Mouse (Mus musculus) thymus, adult 2 months (tissue): Measurements from ENCODE around the gene Pde11a. TPM values are rescaled to one million over a fixed set of nuclear protein-coding genes. Genes with fewer than 3 reads are reported as not detected.

Source experiments
- DNase-seq: peaks from one replicate; pipeline ENCODE4 v3.0.0; 2021
- H3K27ac ChIP-seq: fragments of 200-500 bp; 2 replicates; pipeline ENCODE4 v1.5.1; 2012; ENCODE audit warnings: low read length, control low read depth; ENCODE audit not compliant: control insufficient read depth, insufficient read depth
- H3K27me3 ChIP-seq: fragments of 200-500 bp; 2 replicates; pipeline ENCODE4 v1.6.1; 2012; ENCODE audit warnings: mild to moderate bottlenecking, low read length, moderate library complexity, mixed read lengths; ENCODE audit not compliant: control insufficient read depth, insufficient read depth
- H3K36me3 ChIP-seq: fragments of 200-500 bp; 2 replicates; pipeline ENCODE4 v1.6.1; 2012; ENCODE audit warnings: mild to moderate bottlenecking, low read length, moderate library complexity; ENCODE audit not compliant: control insufficient read depth, insufficient read depth
- H3K4me1 ChIP-seq: fragments of 200-500 bp; replicated peaks from 2 replicates; pipeline ENCODE4 v1.6.1; 2012; ENCODE audit warnings: low read length; ENCODE audit not compliant: control insufficient read depth, insufficient read depth
- H3K4me3 ChIP-seq: fragments of 200-500 bp; 2 replicates; pipeline ENCODE4 v1.5.1; 2012; ENCODE audit warnings: mild to moderate bottlenecking, low read length, control low read depth, moderate library complexity; ENCODE audit not compliant: control insufficient read depth, insufficient read depth
- CTCF ChIP-seq: fragments of 200-500 bp; IDR thresholded peaks from 2 replicates; pipeline ENCODE4 v1.5.1; 2012; ENCODE audit warnings: mild to moderate bottlenecking, control low read depth, low read length, moderate library complexity, borderline replicate concordance; ENCODE audit not compliant: control insufficient read depth, poor library complexity, insufficient read depth; ENCODE audit errors: extremely low read depth
- POLR2A ChIP-seq: fragments of 200-500 bp; IDR thresholded peaks from 2 replicates; pipeline ENCODE4 v1.6.1; 2012; ENCODE audit warnings: mild to moderate bottlenecking, low read length, control low read depth, moderate library complexity; ENCODE audit not compliant: control insufficient read depth, poor library complexity, insufficient read depth; ENCODE audit errors: extremely low read depth
- WGBS: fragments of 180-500 bp; shearing (Covaris S2); methylation state at CpG from one replicate; pipeline ENCODE4 v1.1.7; 2018; 5-methylcytosine and 5-hydroxymethylcytosine counted together
- polyA plus RNA-seq: library from polyadenylated mRNA; depleted of rRNA; stranded (reverse); fragments of >200 nt; gene quantifications from 2 replicates; pipeline ENCODE4 v1.2.3, GENCODE M21; 2012

The Pde11a gene
- polyA plus RNA-seq, 1 experiment, result 1.7 TPM

DNA sequence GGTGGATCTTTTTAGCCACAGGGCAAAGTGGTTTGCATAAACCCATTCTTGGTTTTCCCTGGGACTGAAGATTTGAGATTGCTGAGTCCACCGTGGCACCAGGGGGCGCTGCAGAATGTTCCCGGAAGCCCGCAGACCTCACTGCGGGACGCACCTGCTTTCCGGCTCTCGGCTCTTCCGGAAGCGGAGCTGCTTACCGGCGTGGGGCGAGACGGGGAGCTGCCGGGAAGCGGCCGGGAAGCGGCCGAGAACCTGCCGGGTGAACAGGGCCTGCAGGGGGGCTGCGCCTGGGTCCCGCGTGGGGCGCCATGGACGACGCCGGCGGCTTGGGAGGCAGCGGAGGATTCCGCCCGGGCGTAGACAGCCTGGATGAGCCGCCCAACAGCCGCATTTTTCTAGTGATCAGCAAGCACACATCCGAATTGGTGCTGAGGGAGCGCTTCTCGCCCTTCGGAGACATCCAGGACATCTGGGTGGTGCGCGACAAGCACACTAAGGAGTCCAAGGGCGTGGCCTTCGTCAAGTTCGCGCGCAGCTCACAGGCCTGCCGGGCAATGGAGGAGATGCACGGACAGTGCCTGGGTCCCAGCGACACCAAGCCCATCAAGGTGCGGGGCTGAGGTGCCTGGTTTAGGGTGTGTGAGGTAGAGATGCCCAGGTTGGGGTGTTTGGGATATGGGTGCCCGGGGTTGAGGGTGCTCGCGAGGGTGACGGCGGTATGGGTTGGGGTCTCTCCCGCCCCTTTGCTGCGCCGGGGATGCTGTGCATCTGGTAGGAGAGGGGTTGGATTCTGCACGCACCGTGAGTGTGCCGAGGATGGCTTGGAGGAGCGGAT, 31.5 kb upstream of the Pde11a start, which contains the start of gene Rbm45:
TSS of gene Rbm45 (plus strand) at position 164 of the 835 bp plus-strand sequence.
- no peaks in the 10 kb centered on the region for H3K27me3 ChIP-seq
- WGBS, result under 1% methylated on average over 61 of the region's 61 CpGs
- H3K4me3 ChIP-seq, result peak within 1 kb of the TSS; percentile 95
- H3K36me3 ChIP-seq, result peaks cover 23% of the 10 kb centered on the region
- TF ChIP-seq POLR2A (peak; percentile 65; the same call in 1 of the 2 replicates), CTCF (peak; percentile 87; the same call in 1 of the 2 replicates)
- 0 out of 2 replicates have a peak within 1 kb of the TSS, but pooled peaks have one; percentile 14 for H3K27ac ChIP-seq
- DNase-seq, result peak; percentile 90
- peaks cover 6% of the 10 kb centered on the region for H3K4me1 ChIP-seq

DNA sequence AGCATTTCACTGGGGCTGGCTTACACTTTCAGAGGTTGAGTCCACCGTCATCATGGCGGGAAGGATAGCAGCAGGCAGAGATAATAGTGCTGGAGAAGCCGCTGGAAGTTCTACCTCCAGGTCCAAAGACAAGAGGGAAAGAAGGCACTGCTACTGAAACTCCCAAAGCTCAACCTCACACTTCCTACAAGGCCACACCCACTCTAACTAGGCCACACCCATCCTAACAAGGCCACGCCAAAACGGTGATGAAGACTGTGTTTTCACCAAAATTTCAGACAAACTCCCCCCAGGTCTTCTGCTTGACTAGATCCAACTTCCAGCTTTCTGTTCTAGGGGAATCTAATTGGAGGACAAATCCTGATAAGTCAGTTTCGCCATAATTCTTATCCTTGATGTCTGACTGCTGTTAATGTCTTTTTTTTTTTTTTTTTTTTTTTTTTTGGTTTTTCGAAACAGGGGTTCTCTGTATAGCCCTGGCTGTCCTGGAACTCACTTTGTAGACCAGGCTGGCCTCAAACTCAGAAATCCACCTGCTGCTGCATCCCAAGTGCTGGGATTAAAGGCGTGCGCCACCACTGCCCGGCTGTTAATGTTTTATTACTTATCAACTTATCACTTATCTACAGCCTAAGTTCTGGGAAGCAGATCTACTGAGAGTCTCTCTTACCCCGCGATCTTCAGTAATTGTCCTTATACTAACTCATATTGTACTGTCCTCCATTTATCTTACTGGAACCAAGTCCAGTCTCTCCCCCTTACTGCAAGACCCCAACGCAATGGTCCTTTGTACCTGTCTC, 30.5 kb upstream of the Pde11a start:
- DNase-seq, result no peak
- WGBS, result 81% methylated on average over 13 of the region's 13 CpGs
- H3K36me3 ChIP-seq, result peaks cover 19% of the 10 kb centered on the region
- no peak overlapping the region for H3K27ac ChIP-seq
- H3K4me3 ChIP-seq, result no peak overlapping the region
- H3K4me1 ChIP-seq, result peaks cover 6% of the 10 kb centered on the region
- TF ChIP-seq POLR2A (no peak), CTCF (no peak)
- H3K27me3 ChIP-seq, result no peaks in the 10 kb centered on the region

GRCm38 (mm10) chr2:76367188-76367922, 28.8 kb upstream of the Pde11a start:
- 18% methylated on average over 9 of the region's 9 CpGs for WGBS
- peak; percentile 82 for DNase-seq
- no peak for TF ChIP-seq POLR2A
- TF ChIP-seq CTCF, result no peak

GRCm38 (mm10) chr2:76365811-76366210, 27.2 kb upstream of the Pde11a start:
- H3K4me3 ChIP-seq, result no peak overlapping the region
- 0 out of 2 replicates have a peak, but pooled peaks cover 3% of the 10 kb centered on the region for H3K4me1 ChIP-seq
- no peaks in the 10 kb centered on the region for H3K27me3 ChIP-seq
- H3K36me3 ChIP-seq, result no peaks in the 10 kb centered on the region
- no peak for TF ChIP-seq POLR2A
- DNase-seq, result no peak
- no peak overlapping the region for H3K27ac ChIP-seq
- 80% methylated on average over 4 of the region's 4 CpGs for WGBS

More at GRCm38 (mm10) chr2:76367188-76367922, 28.8 kb upstream of the Pde11a start:
- H3K27ac ChIP-seq, result no peak overlapping the region
- no peak overlapping the region for H3K4me3 ChIP-seq
- H3K27me3 ChIP-seq, result no peaks in the 10 kb centered on the region
- H3K36me3 ChIP-seq, result peaks cover 8% of the 10 kb centered on the region
- H3K4me1 ChIP-seq, result peaks cover 6% of the 10 kb centered on the region

- no peaks in the 10 kb centered on the region for H3K27me3 ChIP-seq
- 71% methylated on average over 2 of the region's 2 CpGs for WGBS
- H3K27ac ChIP-seq, result no peak overlapping the region
- DNase-seq, result no peak
- no peak for TF ChIP-seq POLR2A
- no peak for TF ChIP-seq CTCF
- no peaks in the 10 kb centered on the region for H3K36me3 ChIP-seq
- no peak overlapping the region for H3K4me3 ChIP-seq
- H3K4me1 ChIP-seq, result no peaks in the 10 kb centered on the region
These were observed 23.5 kb upstream of the Pde11a start for GRCm38 (mm10) chr2:76362111-76362510.

DNA sequence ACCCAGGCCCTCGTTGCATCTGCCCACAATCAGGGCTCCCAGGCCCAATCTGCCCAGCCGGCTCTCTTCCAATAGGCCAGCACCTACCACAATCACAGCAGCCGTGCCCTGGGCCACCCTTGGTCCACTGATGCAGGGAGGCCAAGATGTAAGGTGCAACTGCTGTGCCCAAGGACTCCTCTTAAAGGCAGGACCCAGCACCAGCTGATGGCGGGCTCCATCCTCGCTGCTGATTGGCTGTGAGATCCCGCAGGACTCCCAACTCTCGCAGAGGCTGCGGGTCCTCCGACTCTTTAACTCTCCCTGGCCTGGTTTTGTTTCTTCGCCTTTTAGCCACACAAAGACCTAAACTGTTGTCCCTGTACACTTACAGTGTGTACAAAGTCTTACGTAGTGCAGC, 21.7 kb upstream of the Pde11a start, which contains the start of gene Cyct:
TSS of gene Cyct (minus strand) at position 225 of the 400 bp plus-strand sequence.
- no peak for TF ChIP-seq CTCF
- TF ChIP-seq POLR2A, result no peak
- no peak for DNase-seq
- no peaks in the 10 kb centered on the region for H3K36me3 ChIP-seq
- no peak within 1 kb of the TSS for H3K4me3 ChIP-seq
- no peak within 1 kb of the TSS for H3K27ac ChIP-seq
- WGBS, result 91% methylated on average over 11 of the region's 11 CpGs
- no peaks in the 10 kb centered on the region for H3K4me1 ChIP-seq
- H3K27me3 ChIP-seq, result no peaks in the 10 kb centered on the region
